8 mouse cellular contexts compared by ENCODE assay signal in genomic region chr9:52048650-52049081, GRCm38 (mm10). TPM values are rescaled to one million over a fixed set of nuclear protein-coding genes. Genes with fewer than 3 reads are reported as not detected.
DNase-seq lines count a peak whose midpoint lies in the region; ATAC-seq and TF ChIP-seq lines count a peak whose summit lies in the region.

No protein-coding gene starts in this region.

- intact Hi-C loops in left cerebral cortex, adult 2 months (cut with DNase I): loop anchor here (5.0 kb wide), 3 partner anchors 61 to 1619 kb away; partner anchors contain the start of gene Zc3h12c

- peak overlapping the region; percentile 56 for H3K4me2 ChIP-seq in hindbrain, embryonic 15.5 days
- peak overlapping the region; percentile 65 for H3K4me2 ChIP-seq in limb, embryonic 12.5 days
- H3K4me2 ChIP-seq in midbrain, embryonic 15.5 days: peak overlapping the region; percentile 68
- H3K4me2 ChIP-seq in stomach, embryonic 16.5 days (ENCODE audit: low read depth, low read length): peak overlapping the region; percentile 72

- H3K27me3 ChIP-seq in hindbrain, embryonic 15.5 days: no peaks in the 10 kb centered on the region
- H3K27me3 ChIP-seq in limb, embryonic 12.5 days: no peaks in the 10 kb centered on the region
- no peaks in the 10 kb centered on the region for H3K27me3 ChIP-seq in midbrain, embryonic 15.5 days (replicated peaks)
- no peaks in the 10 kb centered on the region for H3K27me3 ChIP-seq in stomach, embryonic 16.5 days (ENCODE audit: control insufficient read depth, insufficient read depth, low read length)

- ATAC-seq in hindbrain, embryonic 15.5 days (ENCODE audit: low FRiP score, low read depth): peak; percentile 67; the same call in 1 of the 2 replicates
- peak; percentile 50 for ATAC-seq in limb, embryonic 12.5 days (ENCODE audit: insufficient number of reproducible peaks, insufficient read depth, low FRiP score, low TSS enrichment, low read depth)
- peak; percentile 67 for ATAC-seq in midbrain, embryonic 15.5 days (replicated peaks)
- peak; percentile 61 for ATAC-seq in stomach, embryonic 16.5 days (ENCODE audit: insufficient read depth, low FRiP score)

- TF ChIP-seq CTCF in left cerebral cortex, adult 2 months (IDR thresholded peaks at IDR 0.05): no peak

- no peaks in the 10 kb centered on the region for H3K36me3 ChIP-seq in hindbrain, embryonic 15.5 days
- H3K36me3 ChIP-seq in limb, embryonic 12.5 days: no peaks in the 10 kb centered on the region
- H3K36me3 ChIP-seq in midbrain, embryonic 15.5 days (replicated peaks): no peaks in the 10 kb centered on the region
- H3K36me3 ChIP-seq in stomach, embryonic 16.5 days (ENCODE audit: control insufficient read depth, insufficient read depth, low read length): no peaks in the 10 kb centered on the region

- WGBS in hindbrain, embryonic 15.5 days: 0% methylated on average over 53 of the region's 60 CpGs
- WGBS in limb, embryonic 12.5 days: under 1% methylated on average over 60 of the region's 60 CpGs
- WGBS in midbrain, embryonic 15.5 days: 0% methylated on average over 57 of the region's 60 CpGs
- under 1% methylated on average over 60 of the region's 60 CpGs for WGBS in stomach, embryonic 16.5 days

- peak; percentile 31 to 59 for DNase-seq in left cerebral cortex, adult 2 months (ENCODE audit: extremely low spot score in 1 of 2, low spot score in 2 of 2)
- DNase-seq in left cerebral cortex, adult 11 months (ENCODE audit: low spot score): no peak
- peak; percentile 71 to 73 for DNase-seq in cerebellum, postnatal 25 days
- peak; percentile 21 for DNase-seq in gastrocnemius, adult 18-20 months (ENCODE audit: low spot score)

- H3K4me3 ChIP-seq in left cerebral cortex, adult 2 months: peak overlapping the region; percentile 90
- H3K4me3 ChIP-seq in hindbrain, embryonic 15.5 days: peak overlapping the region; percentile 85
- peak overlapping the region; percentile 94 for H3K4me3 ChIP-seq in limb, embryonic 12.5 days (replicated peaks)
- peak overlapping the region; percentile 95 for H3K4me3 ChIP-seq in midbrain, embryonic 15.5 days
- peak overlapping the region; percentile 97 for H3K4me3 ChIP-seq in stomach, embryonic 16.5 days (replicated peaks; ENCODE audit: low read length)

- H3K9me3 ChIP-seq in hindbrain, embryonic 15.5 days: no peaks in the 10 kb centered on the region
- no peaks in the 10 kb centered on the region for H3K9me3 ChIP-seq in limb, embryonic 12.5 days
- H3K9me3 ChIP-seq in midbrain, embryonic 15.5 days: no peaks in the 10 kb centered on the region
- no peaks in the 10 kb centered on the region for H3K9me3 ChIP-seq in stomach, embryonic 16.5 days (replicated peaks; ENCODE audit: control insufficient read depth, low read length)

- H3K9ac ChIP-seq in hindbrain, embryonic 15.5 days: peak overlapping the region; percentile 81
- H3K9ac ChIP-seq in limb, embryonic 12.5 days (replicated peaks): peak overlapping the region; percentile 99
- peak overlapping the region; percentile 87 for H3K9ac ChIP-seq in midbrain, embryonic 15.5 days
- peak overlapping the region; percentile 99 for H3K9ac ChIP-seq in stomach, embryonic 16.5 days (ENCODE audit: low read length)

- H3K27ac ChIP-seq in left cerebral cortex, adult 2 months: peak overlapping the region; percentile 95
- peak overlapping the region; percentile 97 for H3K27ac ChIP-seq in hindbrain, embryonic 15.5 days (replicated peaks)
- peak overlapping the region; percentile 100 for H3K27ac ChIP-seq in limb, embryonic 12.5 days
- H3K27ac ChIP-seq in midbrain, embryonic 15.5 days: peak overlapping the region; percentile 95
- H3K27ac ChIP-seq in stomach, embryonic 16.5 days (ENCODE audit: low read length): peak overlapping the region; percentile 99

- peaks cover 29% of the 10 kb centered on the region for H3K4me1 ChIP-seq in hindbrain, embryonic 15.5 days (replicated peaks)
- peaks cover 25% of the 10 kb centered on the region for H3K4me1 ChIP-seq in limb, embryonic 12.5 days (replicated peaks)
- peaks cover 29% of the 10 kb centered on the region for H3K4me1 ChIP-seq in midbrain, embryonic 15.5 days
- peaks cover 18% of the 10 kb centered on the region for H3K4me1 ChIP-seq in stomach, embryonic 16.5 days (ENCODE audit: control insufficient read depth, insufficient read depth, low read length)

RNA-seq across cellular contexts. Expression of gene Rdx, which starts 1.7 kb away (rescaled TPM):
- total RNA-seq in left cerebral cortex, adult 2 months (2021): 10 to 100 TPM; 43.8 to 46.0 TPM
- 100 to 1,000 TPM; 119 TPM for total RNA-seq in gastrocnemius, adult 18-20 months (2021)
- 78.3 and 85.7 TPM in 2 replicates for polyA plus RNA-seq in hindbrain, embryonic 15.5 days (2015; fragmentation: Nextera tagmentation; extraction: Ambion mirVana)
- 153 and 159 TPM in 2 replicates for polyA plus RNA-seq in limb, embryonic 12.5 days (2016; fragmentation: Nextera tagmentation; extraction: Ambion mirVana)
- polyA plus RNA-seq in midbrain, embryonic 15.5 days (2015; fragmentation: Nextera tagmentation; extraction: Ambion mirVana): 75.2 and 76.0 TPM in 2 replicates
- 74.0 and 81.4 TPM in 2 replicates for polyA plus RNA-seq in stomach, embryonic 16.5 days (2015; fragmentation: Nextera tagmentation; extraction: Ambion mirVana)
